Mouse (Mus musculus) mouse trophoblast stem cell (cell line): ENCODE results near the gene Rab6a.

Source experiments
- in situ Hi-C, 2 experiments: fragments of 300-500 bp; cut with MseI, MboI; formaldehyde crosslinking; loops; 2 replicates in 1 of 2; 3 replicates in 1 of 2; pipeline ENCODE4 v1.15.1; 2025

The Rab6a gene

GRCm38 (mm10) chr7:100683241-100683640, 76.0 kb downstream of the Rab6a start:
- in situ Hi-C loops: no loop called here

DNA sequence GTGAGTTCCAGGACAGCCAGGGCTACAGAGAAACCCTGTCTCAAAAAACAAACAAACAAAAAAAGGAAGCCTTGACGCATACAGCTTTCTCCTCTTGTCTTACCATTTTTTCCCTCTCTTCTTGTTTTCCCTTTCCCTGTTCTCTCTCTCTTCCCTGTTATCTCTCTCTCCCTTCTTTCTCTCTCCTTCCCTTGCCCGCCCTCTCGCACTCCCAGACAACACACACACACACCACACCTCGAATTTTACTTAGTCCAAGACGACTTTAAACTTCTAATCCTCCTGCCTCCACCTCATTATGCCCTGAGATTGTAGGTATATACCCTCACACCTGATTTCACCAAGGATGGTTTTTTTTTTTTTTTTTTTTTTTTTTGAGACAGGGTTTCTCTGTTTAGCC, 76.9 kb downstream of the Rab6a start:
- in situ Hi-C loops: no loop called here

GRCm38 (mm10) chr7:100684538-100684937, 77.3 kb downstream of the Rab6a start:
- in situ Hi-C loops: no loop called here

GRCm38 (mm10) chr7:100685061-100686030, 78.1 kb downstream of the Rab6a start:
- in situ Hi-C loops: no loop called here

- in situ Hi-C loops: no loop called here
Observed at GRCm38 (mm10) chr7:100688471-100688870, 81.3 kb downstream of the Rab6a start.
